Mouse (Mus musculus) cerebellum, adult 11 months (tissue): ENCODE measurements around the gene Zbtb41.
A peak's percentile ranks its signal among the peaks of the same experiment; 100 is the strongest.
"Not testable (repeated sequence)": the region's sequence is repeated elsewhere in the genome, so short reads cannot be mapped to it uniquely, and the experiment has no call there.

Experiments used
- DNase-seq: peaks from one replicate; pipeline ENCODE4 v3.0.0; 2022

Zbtb41 gene

GRCm38 (mm10) chr1:139421875-139422791, at the start of gene Zbtb41:
Gene Zbtb41, plus strand, starts transcription at chr1:139422288.
- DNase-seq: peak; percentile 90

GRCm38 (mm10) chr1:139375900-139376299, 46.2 kb upstream of the Zbtb41 start:
- no peak for DNase-seq

- DNase-seq: no peak
Measured at GRCm38 (mm10) chr1:139376638-139377286, 45.3 kb upstream of the Zbtb41 start, which contains the start of gene Crb1. Gene Crb1, minus strand, starts transcription at chr1:139377100.

- DNase-seq: no peak
Measured at GRCm38 (mm10) chr1:139378861-139379620, 43.0 kb upstream of the Zbtb41 start.

- no peak for DNase-seq
Measured at GRCm38 (mm10) chr1:139379621-139379984, 42.5 kb upstream of the Zbtb41 start.

- no peak for DNase-seq
Measured at GRCm38 (mm10) chr1:139391747-139392146, 30.3 kb upstream of the Zbtb41 start.

GRCm38 (mm10) chr1:139396589-139396988, 25.5 kb upstream of the Zbtb41 start:
- no peak for DNase-seq

- no peak for DNase-seq
Measured at GRCm38 (mm10) chr1:139405766-139406165, 16.3 kb upstream of the Zbtb41 start.

GRCm38 (mm10) chr1:139407701-139408100, 14.4 kb upstream of the Zbtb41 start:
- DNase-seq: no peak

GRCm38 (mm10) chr1:139412365-139412764, 9.7 kb upstream of the Zbtb41 start:
- not testable (repeated sequence) for DNase-seq

- no peak for DNase-seq
Measured at GRCm38 (mm10) chr1:139413465-139413864, 8.6 kb upstream of the Zbtb41 start.

GRCm38 (mm10) chr1:139421521-139421874, 590 bp upstream of the Zbtb41 start:
- DNase-seq: no peak

- DNase-seq: no peak
Measured at GRCm38 (mm10) chr1:139422941-139423340, 853 bp downstream of the Zbtb41 start.

- DNase-seq: no peak
Measured at GRCm38 (mm10) chr1:139423931-139424330, 1.8 kb downstream of the Zbtb41 start.

GRCm38 (mm10) chr1:139425006-139425405, 2.9 kb downstream of the Zbtb41 start:
- no peak for DNase-seq

GRCm38 (mm10) chr1:139438373-139438772, 16.3 kb downstream of the Zbtb41 start:
- no peak for DNase-seq

- DNase-seq: not testable (repeated sequence)
Measured at GRCm38 (mm10) chr1:139443103-139443502, 21.0 kb downstream of the Zbtb41 start.

- peak; percentile 80 for DNase-seq
Measured at GRCm38 (mm10) chr1:139454340-139455225, 32.5 kb downstream of the Zbtb41 start, which contains the start of gene Aspm. Gene Aspm, plus strand, starts transcription at chr1:139454772.

GRCm38 (mm10) chr1:139455226-139455869, 33.3 kb downstream of the Zbtb41 start:
- no peak for DNase-seq

GRCm38 (mm10) chr1:139460807-139461206, 38.7 kb downstream of the Zbtb41 start:
- DNase-seq: no peak

GRCm38 (mm10) chr1:139465936-139466335, 43.8 kb downstream of the Zbtb41 start:
- no peak for DNase-seq

- DNase-seq: no peak
Measured at GRCm38 (mm10) chr1:139478898-139479297, 56.8 kb downstream of the Zbtb41 start.
